Mouse (Mus musculus) lung, postnatal 0 days (tissue): ENCODE data around the gene Unc45b. TPM values are rescaled to one million over a fixed set of nuclear protein-coding genes. Genes with fewer than 3 reads are reported as not detected.

Experiments
- ATAC-seq: fragments of 200-750 bp; cut with Nextera tagmentation; 2 replicates; pipeline ENCODE4 v1.8.0; 2017; ENCODE audit warnings: moderate library complexity
- DNase-seq: peaks from one replicate; pipeline ENCODE4 v3.0.0-alpha.2; 2016; ENCODE audit warnings: low spot score
- H3K27ac ChIP-seq: fragments of 300-500 bp; sonication (generic); 2 replicates; pipeline ENCODE4 v1.5.1; 2014; ENCODE audit warnings: antibody characterized with exemption, mild to moderate bottlenecking, low read length, mixed read lengths
- H3K27me3 ChIP-seq: fragments of 300-500 bp; sonication (generic); replicated peaks from 2 replicates; pipeline ENCODE4 v1.6.1; 2014; ENCODE audit warnings: low read length, mixed read lengths; ENCODE audit not compliant: insufficient read depth
- H3K36me3 ChIP-seq: fragments of 300-500 bp; sonication (generic); 2 replicates; pipeline ENCODE4 v1.6.1; 2014; ENCODE audit warnings: low read length, mixed read lengths; ENCODE audit not compliant: insufficient read depth
- H3K4me1 ChIP-seq: fragments of 300-500 bp; sonication (generic); 2 replicates; pipeline ENCODE4 v1.6.1; 2014; ENCODE audit warnings: antibody characterized with exemption, low read depth, low read length, mixed read lengths; ENCODE audit not compliant: insufficient read depth
- H3K4me2 ChIP-seq: fragments of 300-500 bp; sonication (generic); replicated peaks from 2 replicates; pipeline ENCODE4 v1.6.1; 2014; ENCODE audit warnings: low read depth, mild to moderate bottlenecking, low read length, moderate library complexity, mixed read lengths
- H3K4me3 ChIP-seq: fragments of 300-500 bp; sonication (generic); 2 replicates; pipeline ENCODE4 v1.5.1; 2014; ENCODE audit warnings: low read depth, low read length
- H3K9ac ChIP-seq: fragments of 300-500 bp; sonication (generic); replicated peaks from 2 replicates; pipeline ENCODE4 v1.6.1; 2014; ENCODE audit warnings: low read depth, mild to moderate bottlenecking
- H3K9me3 ChIP-seq: fragments of 300-500 bp; sonication (generic); 2 replicates; pipeline ENCODE4 v1.6.1; 2016; ENCODE audit warnings: low read length, mixed read lengths
- CTCF ChIP-seq: IDR thresholded peaks from 2 replicates; pipeline ENCODE4 v1.5.1; 2016; ENCODE audit warnings: antibody characterized with exemption, mild to moderate bottlenecking
- EP300 ChIP-seq: IDR thresholded peaks from 2 replicates; pipeline ENCODE4 v1.6.1; 2016; ENCODE audit warnings: antibody characterized with exemption, mild to moderate bottlenecking, control low read depth
- WGBS: fragments of 180-500 bp; shearing (Covaris S2); extraction: QIAGEN DNeasy Blood & Tissue Kit; methylation state at CpG from one replicate; pipeline ENCODE4 v1.1.7; 2014; 5-methylcytosine and 5-hydroxymethylcytosine counted together
- polyA plus RNA-seq: library from polyadenylated mRNA; unstranded; fragments of >200 nt; fragmentation: Nextera tagmentation; extraction: Ambion mirVana; gene quantifications from 2 replicates; pipeline ENCODE4 v1.2.1, GENCODE M21; 2015

The Unc45b gene
- polyA plus RNA-seq: 20.6 and 22.0 TPM in 2 replicates

DNA sequence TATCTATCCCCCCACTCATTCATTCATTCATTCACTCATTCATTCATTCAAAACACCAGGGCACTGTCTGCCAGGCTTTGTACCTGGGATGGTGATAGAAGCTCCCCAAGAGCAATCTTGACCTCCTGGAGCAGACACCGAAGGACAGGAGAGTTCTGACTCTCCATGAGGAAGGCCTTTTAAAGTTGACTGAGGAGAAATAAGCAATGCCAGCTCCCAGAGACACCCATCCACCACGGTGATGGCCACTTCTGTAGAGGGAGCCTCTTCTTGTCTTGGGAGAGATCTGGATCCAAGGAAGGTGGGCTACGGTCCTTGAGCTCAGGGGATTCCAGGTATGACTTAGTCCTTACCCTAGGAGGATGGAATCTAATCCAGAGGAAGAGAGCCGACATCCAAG, at the start of gene Unc45b:
Gene Unc45b (plus strand): TSS at position 301 of the 400 bp plus-strand sequence.
- H3K9ac ChIP-seq: no peak within 1 kb of the TSS
- H3K27ac ChIP-seq: no peak within 1 kb of the TSS
- no peaks in the 10 kb centered on the region for H3K27me3 ChIP-seq
- no peak for TF ChIP-seq EP300
- TF ChIP-seq CTCF: no peak
- H3K36me3 ChIP-seq: no peaks in the 10 kb centered on the region
- 79% methylated on average over 4 of the region's 4 CpGs for WGBS
- no peaks in the 10 kb centered on the region for H3K9me3 ChIP-seq
- H3K4me1 ChIP-seq: peaks cover 6% of the 10 kb centered on the region; the same call in 1 of the 2 replicates
- ATAC-seq (no peak), DNase-seq (no peak)
- no peak within 1 kb of the TSS for H3K4me3 ChIP-seq
- H3K4me2 ChIP-seq: no peak within 1 kb of the TSS

GRCm38 (mm10) chr11:82860759-82861158, 49.6 kb upstream of the Unc45b start:
- ATAC-seq: no peak
- Histone ChIP-seq H3K4me3 (no peak overlapping the region), H3K27me3 (no peaks in the 10 kb centered on the region), H3K4me2 (no peak overlapping the region), H3K9me3 (no peaks in the 10 kb centered on the region), H3K27ac (no peak overlapping the region), H3K9ac (no peak overlapping the region), H3K4me1 (no peaks in the 10 kb centered on the region), H3K36me3 (no peaks in the 10 kb centered on the region)
- no peak for TF ChIP-seq CTCF
- no peak for TF ChIP-seq EP300
- WGBS: 81% methylated on average over 6 of the region's 6 CpGs
- DNase-seq: no peak

GRCm38 (mm10) chr11:82861558-82861957, 48.8 kb upstream of the Unc45b start:
- ATAC-seq: peak; percentile 19; the same call in 1 of the 2 replicates
- no peak overlapping the region for H3K4me2 ChIP-seq
- H3K27ac ChIP-seq: no peak overlapping the region
- no peaks in the 10 kb centered on the region for H3K9me3 ChIP-seq
- no peaks in the 10 kb centered on the region for H3K36me3 ChIP-seq
- WGBS: 50% methylated on average over 8 of the region's 8 CpGs
- DNase-seq: no peak
- no peaks in the 10 kb centered on the region for H3K4me1 ChIP-seq
- TF ChIP-seq EP300 (no peak), CTCF (no peak)
- H3K9ac ChIP-seq: no peak overlapping the region
- H3K27me3 ChIP-seq: no peaks in the 10 kb centered on the region
- no peak overlapping the region for H3K4me3 ChIP-seq

DNA sequence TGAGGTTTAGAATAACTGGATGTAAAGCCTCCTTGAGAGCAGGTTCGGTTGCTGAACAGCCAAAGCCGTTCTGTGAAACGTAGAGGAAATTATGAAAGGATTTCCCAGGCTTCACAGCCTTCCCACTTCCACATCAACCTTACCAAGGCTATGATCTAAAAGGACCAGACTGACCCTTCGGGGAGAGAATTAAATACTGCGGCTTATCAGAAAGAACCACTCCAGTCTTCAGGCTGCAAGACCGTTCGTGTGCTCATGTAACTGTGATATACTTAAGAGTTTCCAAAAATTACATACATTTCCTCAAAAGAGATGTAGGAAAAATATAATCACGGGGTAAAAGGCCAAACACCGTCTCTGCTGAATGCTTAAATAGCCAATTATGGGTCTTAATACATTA, 47.7 kb upstream of the Unc45b start:
- Histone ChIP-seq H3K4me3 (no peak overlapping the region), H3K9me3 (no peaks in the 10 kb centered on the region), H3K4me1 (no peaks in the 10 kb centered on the region), H3K27me3 (no peaks in the 10 kb centered on the region), H3K36me3 (no peaks in the 10 kb centered on the region), H3K4me2 (no peak overlapping the region), H3K9ac (no peak overlapping the region), H3K27ac (no peak overlapping the region)
- ATAC-seq (no peak), DNase-seq (no peak)
- TF ChIP-seq CTCF (no peak), EP300 (no peak)
- WGBS: 67% methylated on average over 9 of the region's 9 CpGs

DNA sequence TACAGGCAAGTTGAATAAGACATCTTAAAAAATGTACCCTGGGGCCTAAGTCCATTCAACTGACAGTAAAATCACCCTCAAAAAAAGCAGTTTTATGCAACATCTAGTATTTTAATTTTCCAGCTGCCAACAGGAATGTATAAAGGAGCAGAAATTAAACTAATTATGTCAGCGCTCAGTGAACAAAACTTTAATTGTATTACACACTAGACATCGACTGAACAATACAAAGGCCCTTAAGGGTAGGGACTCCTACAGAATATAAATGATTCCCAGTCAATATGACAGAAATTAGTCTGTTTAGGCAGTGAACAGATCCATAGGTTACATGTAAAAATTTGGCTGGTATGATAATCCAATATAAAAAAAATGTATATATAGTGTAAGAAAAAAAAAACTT, 47.3 kb upstream of the Unc45b start:
- Histone ChIP-seq H3K27me3 (no peaks in the 10 kb centered on the region), H3K27ac (no peak overlapping the region), H3K4me2 (no peak overlapping the region), H3K9me3 (no peaks in the 10 kb centered on the region), H3K4me3 (no peak overlapping the region), H3K36me3 (no peaks in the 10 kb centered on the region), H3K4me1 (no peaks in the 10 kb centered on the region), H3K9ac (no peak overlapping the region)
- ATAC-seq (no peak), DNase-seq (no peak)
- WGBS: 84% methylated on average over 2 of the region's 2 CpGs
- no peak for TF ChIP-seq CTCF
- TF ChIP-seq EP300: no peak

DNA sequence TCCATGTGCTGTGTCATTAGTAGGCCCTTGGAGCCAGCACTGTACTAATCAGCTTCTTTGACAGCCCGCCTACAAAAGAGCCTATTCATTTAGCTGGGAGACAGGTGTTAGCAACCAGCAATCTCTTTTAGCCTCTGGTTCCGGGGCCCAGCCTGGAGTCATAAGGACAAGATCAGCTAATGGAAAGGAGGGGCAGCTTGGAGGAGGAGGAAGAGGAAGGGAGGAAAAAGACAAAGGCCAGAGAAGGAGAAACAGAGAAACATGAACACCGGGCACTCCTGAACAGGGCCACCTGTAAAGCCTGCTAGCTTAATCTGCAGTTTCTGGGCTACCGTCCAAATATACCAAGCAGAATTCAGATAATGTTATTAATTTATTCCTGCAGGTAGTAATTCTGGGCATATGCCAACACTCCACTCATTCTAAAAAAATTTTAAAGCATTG, 46.8 kb upstream of the Unc45b start:
- no peaks in the 10 kb centered on the region for H3K4me1 ChIP-seq
- TF ChIP-seq EP300: no peak
- TF ChIP-seq CTCF: no peak
- H3K27ac ChIP-seq: no peak overlapping the region
- no peaks in the 10 kb centered on the region for H3K27me3 ChIP-seq
- H3K9ac ChIP-seq: no peak overlapping the region
- no peaks in the 10 kb centered on the region for H3K36me3 ChIP-seq
- no peak overlapping the region for H3K4me3 ChIP-seq
- H3K9me3 ChIP-seq: no peaks in the 10 kb centered on the region
- DNase-seq: no peak
- WGBS: 45% methylated on average over 4 of the region's 4 CpGs
- no peak for ATAC-seq
- no peak overlapping the region for H3K4me2 ChIP-seq

GRCm38 (mm10) chr11:82865957-82866356, 44.4 kb upstream of the Unc45b start:
- Histone ChIP-seq H3K36me3 (no peaks in the 10 kb centered on the region), H3K9me3 (no peaks in the 10 kb centered on the region), H3K4me3 (no peak overlapping the region), H3K4me1 (no peaks in the 10 kb centered on the region; the same call in 1 of the 2 replicates), H3K27ac (no peak overlapping the region), H3K27me3 (no peaks in the 10 kb centered on the region), H3K9ac (no peak overlapping the region), H3K4me2 (no peak overlapping the region)
- 82% methylated on average over 10 of the region's 10 CpGs for WGBS
- ATAC-seq (no peak), DNase-seq (no peak)
- TF ChIP-seq EP300 (no peak), CTCF (no peak)
